Mouse (Mus musculus) kidney, postnatal 10 days (tissue): Measurements from ENCODE around the gene Arhgap11a.

Source experiments
- DNase-seq: peaks from one replicate; pipeline ENCODE4 v3.0.0; 2021; ENCODE audit warnings: mixed read lengths

Gene Arhgap11a

GRCm38 (mm10) chr2:113848245-113849121 is at the start of gene Arhgap11a:
Gene Arhgap11a (minus strand): TSS chr2:113848661.
- peak; percentile 93 for DNase-seq

- no peak for DNase-seq
Observed at GRCm38 (mm10) chr2:113893385-113894122, 45.1 kb upstream of the Arhgap11a start.

GRCm38 (mm10) chr2:113887166-113887565 is 38.7 kb upstream of the Arhgap11a start:
- no peak for DNase-seq

- DNase-seq: no peak
Observed at GRCm38 (mm10) chr2:113886061-113886460, 37.6 kb upstream of the Arhgap11a start.

- no peak for DNase-seq
Observed at GRCm38 (mm10) chr2:113870115-113870514, 21.7 kb upstream of the Arhgap11a start.

- DNase-seq: no peak
Observed at GRCm38 (mm10) chr2:113868404-113868803, 19.9 kb upstream of the Arhgap11a start.

GRCm38 (mm10) chr2:113866155-113866554 is 17.7 kb upstream of the Arhgap11a start:
- DNase-seq: no peak

- no peak for DNase-seq
Observed at GRCm38 (mm10) chr2:113849141-113849540, 680 bp upstream of the Arhgap11a start.

- peak; percentile 34 for DNase-seq
Observed at GRCm38 (mm10) chr2:113847678-113848244, 700 bp downstream of the Arhgap11a start.

GRCm38 (mm10) chr2:113845081-113845480 is 3.4 kb downstream of the Arhgap11a start:
- DNase-seq: no peak

- DNase-seq: no peak
Observed at GRCm38 (mm10) chr2:113841656-113842437, 6.6 kb downstream of the Arhgap11a start.

- peak; percentile 33 for DNase-seq
Observed at GRCm38 (mm10) chr2:113839488-113839887, 9.0 kb downstream of the Arhgap11a start.

- no peak for DNase-seq
Observed at GRCm38 (mm10) chr2:113835219-113835618, 13.2 kb downstream of the Arhgap11a start.

- peak; percentile 82 for DNase-seq
Observed at GRCm38 (mm10) chr2:113828943-113829882, 19.2 kb downstream of the Arhgap11a start, which contains the start of gene Scg5. Gene Scg5 (minus strand): TSS chr2:113829121.

- no peak for DNase-seq
Observed at GRCm38 (mm10) chr2:113828086-113828942, 20.1 kb downstream of the Arhgap11a start.

- DNase-seq: no peak
Observed at GRCm38 (mm10) chr2:113823909-113824308, 24.6 kb downstream of the Arhgap11a start.

GRCm38 (mm10) chr2:113822367-113822766 is 26.1 kb downstream of the Arhgap11a start:
- no peak for DNase-seq

GRCm38 (mm10) chr2:113821176-113821734 is 27.2 kb downstream of the Arhgap11a start:
- no peak for DNase-seq

GRCm38 (mm10) chr2:113820117-113820516 is 28.3 kb downstream of the Arhgap11a start:
- DNase-seq: no peak
